Mouse (Mus musculus) layer of hippocampus, adult 2 months (tissue): ENCODE measurements around the gene Zfp319. TPM values are rescaled to one million over a fixed set of nuclear protein-coding genes. Genes with fewer than 3 reads are reported as not detected.

Experiments used
- DNase-seq, 2 experiments: peaks; one replicate each; pipeline ENCODE4 v3.0.0; 2022; ENCODE audit warnings: low spot score in 2 of 2
- H3K27ac ChIP-seq: fragments of 200-600 bp; 2 replicates; pipeline ENCODE4 v1.8.1; 2022
- H3K4me3 ChIP-seq: fragments of 200-600 bp; 2 replicates; pipeline ENCODE4 v1.8.1; 2022; ENCODE audit warnings: mild to moderate bottlenecking
- CTCF ChIP-seq: fragments of 200-600 bp; conservative IDR thresholded peaks from 2 replicates; pipeline ENCODE4 v1.8.1; 2022; ENCODE audit warnings: antibody characterized with exemption, mild to moderate bottlenecking, moderate library complexity
- total RNA-seq, 2 experiments: library from RNA; stranded (reverse); gene quantifications; 2 replicates each; pipeline ENCODE4 v1.2.3; 2021

The Zfp319 gene
- total RNA-seq, 2 experiments from 2014 or later = 15.0 to 16.7 TPM

GRCm38 (mm10) chr8:95361016-95361341 lies 29.2 kb upstream of the Zfp319 start:
- H3K27ac ChIP-seq = no peak overlapping the region
- no peak for DNase-seq
- no peak overlapping the region for H3K4me3 ChIP-seq
- no peak for TF ChIP-seq CTCF

DNA sequence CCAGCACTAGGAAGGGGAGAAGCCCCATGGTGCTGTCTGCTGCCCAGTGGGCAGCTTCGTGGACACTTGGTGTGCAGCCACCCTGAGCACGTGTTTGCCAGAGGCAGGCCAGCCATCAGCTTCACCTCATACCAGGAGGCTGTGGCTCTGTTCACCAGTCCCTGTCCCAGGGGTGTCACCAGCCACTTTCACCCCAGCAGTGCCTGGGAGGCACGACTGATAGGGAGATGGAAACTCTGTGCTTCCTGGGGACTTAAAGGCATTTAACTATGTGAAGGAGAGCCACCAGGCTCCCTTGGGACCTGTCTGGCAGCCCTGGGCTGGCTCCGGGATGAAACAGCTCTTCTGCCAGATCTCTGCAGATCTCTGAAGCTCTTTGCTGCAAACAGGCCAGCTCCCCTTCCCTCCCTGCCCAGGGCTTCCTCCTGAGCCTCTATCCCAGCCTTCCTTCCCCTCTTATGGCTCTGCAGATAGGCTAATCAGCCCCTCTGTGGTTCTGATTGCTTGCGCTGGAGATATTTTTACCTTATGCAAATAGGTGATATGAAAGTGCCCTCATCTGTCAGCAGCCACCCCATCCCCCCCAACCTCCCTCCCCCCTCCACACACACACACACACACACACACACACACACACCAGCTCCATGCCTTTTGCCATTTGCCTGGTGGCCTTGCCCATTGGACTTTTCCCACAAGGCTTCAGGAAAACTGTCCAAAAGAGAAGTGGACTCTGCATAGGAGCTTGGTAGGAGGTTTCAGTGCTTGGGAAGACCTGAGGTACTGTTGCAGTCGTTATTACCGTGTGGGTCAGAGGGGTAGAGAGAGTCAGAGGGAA lies 28.6 kb upstream of the Zfp319 start:
- no peak for DNase-seq
- H3K27ac ChIP-seq = no peak overlapping the region

DNA sequence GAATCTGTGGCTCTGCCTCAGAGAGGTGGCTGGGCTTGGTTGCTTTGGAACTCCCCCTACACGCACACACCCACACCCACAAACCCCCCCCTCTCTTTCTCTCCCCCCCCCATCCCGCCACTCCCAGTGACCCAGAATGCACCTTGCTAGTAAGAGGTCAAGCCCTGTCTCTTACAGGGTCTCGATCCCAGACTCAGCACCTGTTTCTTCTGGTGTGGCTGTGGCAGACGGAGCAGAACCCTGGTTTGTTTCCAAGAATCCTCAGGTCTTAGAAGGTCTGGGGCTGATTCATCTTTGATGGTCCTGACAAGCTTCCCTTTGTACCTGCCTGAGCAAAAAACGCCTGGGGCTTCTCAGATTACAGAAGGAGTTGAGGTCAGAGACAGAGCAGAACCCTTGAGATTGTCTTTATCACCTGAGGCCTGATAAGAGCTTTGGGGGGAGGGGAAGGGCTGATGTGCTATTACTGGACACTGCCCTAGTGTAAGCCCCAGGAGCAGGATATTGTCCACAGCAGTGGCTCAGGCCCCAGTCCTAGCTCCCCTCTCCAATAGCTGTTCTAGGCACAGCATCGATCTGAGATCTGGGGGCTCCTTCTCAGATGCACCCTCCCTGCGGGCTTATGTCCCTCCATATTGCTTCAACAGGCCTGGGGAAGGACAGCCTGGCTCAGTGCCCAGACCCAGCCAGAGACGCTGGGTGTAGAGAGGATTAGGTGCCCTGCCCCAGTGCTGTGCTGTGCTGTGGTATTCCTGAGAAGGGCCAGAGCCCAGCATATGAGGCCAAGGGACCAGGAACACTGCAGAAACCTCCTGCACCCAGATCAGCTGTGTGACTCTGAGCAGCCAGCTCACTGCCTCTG lies 27.0 kb upstream of the Zfp319 start:
- no peak overlapping the region for H3K4me3 ChIP-seq
- no peak for TF ChIP-seq CTCF
- DNase-seq = no peak
- no peak overlapping the region for H3K27ac ChIP-seq

More for the DNA sequence above, 28.6 kb upstream of the Zfp319 start:
- H3K4me3 ChIP-seq = no peak overlapping the region
- no peak for TF ChIP-seq CTCF

DNA sequence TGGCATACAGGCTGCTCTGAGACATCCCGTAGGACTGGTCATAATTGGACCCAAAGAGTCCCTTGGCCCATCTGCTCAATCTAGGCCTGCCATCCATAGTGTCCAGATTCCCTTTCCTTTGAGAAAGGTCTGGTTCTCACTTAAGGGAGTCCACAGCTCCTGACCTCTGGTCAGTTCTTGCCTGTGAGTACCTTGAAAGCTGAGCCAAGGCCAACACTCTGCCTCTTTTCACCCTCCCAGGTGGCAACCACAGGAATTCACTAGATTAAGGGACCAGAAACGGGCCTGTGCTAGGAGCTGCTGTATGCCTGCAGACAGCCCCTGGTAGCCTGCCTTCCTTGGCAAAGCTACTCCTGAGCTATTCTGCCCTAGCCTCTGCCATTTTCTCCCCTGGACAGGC lies 22.9 kb upstream of the Zfp319 start:
- TF ChIP-seq CTCF = no peak
- DNase-seq = no peak
- Histone ChIP-seq H3K27ac (no peak overlapping the region), H3K4me3 (no peak overlapping the region)

GRCm38 (mm10) chr8:95352871-95353866 lies 21.4 kb upstream of the Zfp319 start:
- Histone ChIP-seq H3K27ac (peak overlapping the region; percentile 86), H3K4me3 (peak overlapping the region; percentile 85)
- DNase-seq = no peak
- 0 out of 2 replicates have a peak, but pooled peaks have one; percentile 16 for TF ChIP-seq CTCF

GRCm38 (mm10) chr8:95352151-95352870 lies 20.6 kb upstream of the Zfp319 start, which contains the start of gene Mmp15:
TSS of gene Mmp15 (plus strand) at chr8:95352268.
- TF ChIP-seq CTCF = no peak
- Histone ChIP-seq H3K4me3 (peak within 1 kb of the TSS; percentile 85), H3K27ac (peak within 1 kb of the TSS; percentile 86)
- peak; percentile 49 to 65 for DNase-seq

GRCm38 (mm10) chr8:95351461-95351860 lies 19.7 kb upstream of the Zfp319 start:
- H3K4me3 ChIP-seq = peak overlapping the region; percentile 85; the same call in 1 of the 2 replicates
- TF ChIP-seq CTCF = peak; percentile 73
- no peak for DNase-seq
- no peak overlapping the region for H3K27ac ChIP-seq

DNA sequence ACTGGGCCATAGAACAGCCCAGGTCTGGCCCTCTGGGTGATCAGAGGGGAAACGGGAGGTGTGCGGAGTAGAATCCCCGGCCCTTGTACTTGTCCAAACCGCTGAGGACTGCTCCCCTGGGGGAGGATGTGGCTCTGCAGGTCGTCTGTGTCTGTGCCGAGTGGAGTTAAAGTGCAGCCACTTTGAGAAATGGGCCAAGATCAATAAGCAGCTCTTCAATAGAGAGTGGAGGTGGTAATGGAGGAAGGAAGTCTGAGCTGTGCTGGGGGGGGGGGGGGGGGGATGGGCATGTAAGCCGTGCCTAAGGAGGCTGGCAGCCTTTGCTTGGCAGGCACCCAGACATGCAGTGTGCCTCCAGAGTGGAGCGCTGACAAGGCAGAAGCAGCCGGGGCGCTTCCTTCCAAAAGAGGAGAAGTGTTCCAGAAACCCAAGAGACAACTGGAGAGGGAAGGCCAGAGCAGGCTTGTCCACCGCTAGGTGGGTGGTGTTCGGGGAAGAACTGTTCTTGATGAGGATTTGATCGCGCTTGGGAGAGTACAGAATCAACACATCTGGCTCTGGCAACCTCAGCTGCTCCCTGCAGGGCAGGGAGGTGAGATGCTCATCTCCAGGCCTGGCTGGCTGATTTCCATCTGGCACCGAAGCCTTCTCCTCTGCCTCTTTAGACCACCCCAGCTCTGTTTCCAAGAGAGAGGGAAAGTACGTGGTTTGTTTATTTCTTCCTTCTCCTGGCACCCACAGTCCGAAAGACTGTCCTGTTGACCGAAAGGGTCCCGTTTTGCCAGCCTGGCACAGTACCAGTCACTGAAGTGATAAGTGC lies 17.3 kb upstream of the Zfp319 start:
- H3K4me3 ChIP-seq = peak overlapping the region; percentile 26; the same call in 1 of the 2 replicates
- peak overlapping the region; percentile 68 for H3K27ac ChIP-seq
- DNase-seq = peak; percentile 69 to 73
- peak; percentile 46 for TF ChIP-seq CTCF

DNA sequence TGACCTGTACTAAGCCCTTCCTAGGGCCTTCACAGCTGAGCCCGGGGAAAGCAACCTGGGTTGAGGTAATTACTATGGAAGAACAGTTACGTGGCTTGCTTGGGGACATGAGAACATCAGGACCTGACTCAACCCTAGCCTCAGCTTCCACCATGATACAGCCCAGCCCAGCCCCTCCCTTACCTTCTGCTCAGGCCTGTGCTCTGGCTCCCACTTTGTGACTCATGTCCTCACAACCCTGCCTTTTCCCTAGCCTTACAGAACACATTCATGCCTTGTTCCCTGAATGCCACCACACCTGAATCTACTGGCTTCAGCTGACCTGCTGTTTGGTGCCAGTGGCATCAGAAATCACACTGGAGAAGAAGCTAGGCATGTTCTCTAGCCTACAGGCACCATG lies 16.6 kb upstream of the Zfp319 start:
- Histone ChIP-seq H3K4me3 (no peak overlapping the region; the same call in 1 of the 2 replicates), H3K27ac (peak overlapping the region; percentile 63)
- no peak for TF ChIP-seq CTCF
- no peak for DNase-seq

GRCm38 (mm10) chr8:95346643-95347545 lies 15.1 kb upstream of the Zfp319 start:
- H3K4me3 ChIP-seq = no peak overlapping the region
- peak; percentile 91 for TF ChIP-seq CTCF
- peak; percentile 65 to 87 for DNase-seq

More at GRCm38 (mm10) chr8:95346643-95347545, 15.1 kb upstream of the Zfp319 start:
- peak overlapping the region; percentile 63 for H3K27ac ChIP-seq
